ENCODE assay signal across 10 mouse cellular contexts in genomic region chr12:100883168-100883567, GRCm38 (mm10). TPM values are rescaled to one million over a fixed set of nuclear protein-coding genes. Genes with fewer than 3 reads are reported as not detected.
DNase-seq lines count a peak whose midpoint lies in the region.
"Had no signal": no experiment of that assay in that cellular context is flagged by ENCODE, and none has a peak within 500 bp of the region (broad histone marks: within the 10 kb centered on the region; RNA-seq: fewer than 3 reads in every experiment).

No protein-coding gene starts in this region.

- peak; percentile 88 for DNase-seq in heart, adult 11 months
- DNase-seq in heart, postnatal 25 days (ENCODE audit: low spot score) = no peak
- DNase-seq in CD4-positive, CD25-positive, alpha-beta regulatory T cell, adult 2 months (ENCODE audit: low read depth, low spot score) = peak; percentile 82
- DNase-seq in gonadal fat pad, adult 2 months (ENCODE audit: low read depth) = peak; percentile 4
- DNase-seq in naive thymus-derived CD4-positive, alpha-beta T cell, adult 2 months (ENCODE audit: low read depth) = peak; percentile 84
- DNase-seq in adrenal gland, postnatal 10 days = no peak
- no peak for DNase-seq in Muller cell, postnatal 12 days (ENCODE audit: inconsistent ontology term)
- DNase-seq in gastrocnemius, postnatal 36 days = no peak
- DNase-seq: heart, postnatal 14 days; thymus, postnatal 25 days had no signal

- intact Hi-C loops in heart, postnatal 25 days (cut with DNase I) = no loop called here
- intact Hi-C loops in gastrocnemius, postnatal 36 days (cut with DNase I) = no loop called here

RNA-seq across cellular contexts. Expression of gene Gpr68, which starts 24.8 kb away (rescaled TPM):
- total RNA-seq in heart, postnatal 25 days (2021) = under 1 TPM; 0.23 to 0.92 TPM
- polyA plus RNA-seq in gonadal fat pad, adult 2 months (2012; rRNA removed) = 1.2 and 1.6 TPM in 2 replicates
- 1 to 10 TPM; 1.6 to 1.8 TPM for total RNA-seq in adrenal gland, postnatal 10 days (2021)
- under 1 TPM; 0.10 to 0.15 TPM for total RNA-seq in gastrocnemius, postnatal 36 days (2021)

Comparison
In these comparisons a context has a peak if more than half of its experiments do, and no peak if none do; other contexts are left out.
1. DNase-seq: peak in heart, adult 11 months (single experiment), CD4-positive, CD25-positive, alpha-beta regulatory T cell, adult 2 months (single experiment), gonadal fat pad, adult 2 months (single experiment) and naive thymus-derived CD4-positive, alpha-beta T cell, adult 2 months (single experiment); none in heart, postnatal 25 days (single experiment), adrenal gland, postnatal 10 days (single experiment), Muller cell, postnatal 12 days (single experiment) and gastrocnemius, postnatal 36 days (0 of 2).